Mouse (Mus musculus): ENCODE measurements at regions not wholly inside any gene's neighbourhood (a gene's known extent, or its start where the extent isn't known, plus 50 kb on each side); places are given as distances from the start of the nearest gene placed in this dataset.

GRCm38 (mm10) chr14:46224421-46224950 is 154.7 kb upstream of the Gm15217 start:
- H3K4me3 ChIP-seq (replicated peaks) = no peak overlapping the region
- no peaks in the 10 kb centered on the region for H3K36me3 ChIP-seq (replicated peaks)
- no peaks in the 10 kb centered on the region for H3K27me3 ChIP-seq
- H3K27ac ChIP-seq = no peak overlapping the region
- no peaks in the 10 kb centered on the region for H3K9me3 ChIP-seq
- ATAC-seq (ENCODE audit: low FRiP score) = no peak
- H3K4me1 ChIP-seq = peaks cover 5% of the 10 kb centered on the region; the same call in 1 of the 2 replicates
- H3K4me2 ChIP-seq = no peak overlapping the region
- 81% methylated on average over 4 of the region's 4 CpGs for WGBS
- no peak overlapping the region for H3K9ac ChIP-seq

- 32% methylated on average over 6 of the region's 6 CpGs for WGBS
Observed at GRCm38 (mm10) chr14:46225851-46226608, 153.2 kb upstream of the Gm15217 start.

GRCm38 (mm10) chr14:46234040-46234439 is 145.2 kb upstream of the Gm15217 start:
- Histone ChIP-seq H3K9me3 (no peaks in the 10 kb centered on the region), H3K4me3 (replicated peaks) (no peak overlapping the region), H3K4me2 (no peak overlapping the region), H3K27ac (no peak overlapping the region), H3K9ac (no peak overlapping the region), H3K36me3 (replicated peaks) (no peaks in the 10 kb centered on the region), H3K4me1 (no peaks in the 10 kb centered on the region), H3K27me3 (no peaks in the 10 kb centered on the region)
- no peak for ATAC-seq (ENCODE audit: low FRiP score)
- 78% methylated on average over 3 of the region's 3 CpGs for WGBS

More at GRCm38 (mm10) chr14:46225851-46226608, 153.2 kb upstream of the Gm15217 start:
- Histone ChIP-seq H3K4me3 (replicated peaks) (no peak overlapping the region), H3K27ac (peak overlapping the region; percentile 21; the same call in 1 of the 2 replicates), H3K4me1 (peaks cover 5% of the 10 kb centered on the region; the same call in 1 of the 2 replicates), H3K9me3 (no peaks in the 10 kb centered on the region), H3K4me2 (peak overlapping the region; percentile 10; the same call in 1 of the 2 replicates), H3K9ac (no peak overlapping the region), H3K36me3 (replicated peaks) (no peaks in the 10 kb centered on the region), H3K27me3 (no peaks in the 10 kb centered on the region)
- peak; percentile 88 for ATAC-seq (ENCODE audit: low FRiP score)

- Histone ChIP-seq H3K9ac (no peak overlapping the region), H3K4me2 (no peak overlapping the region), H3K9me3 (no peaks in the 10 kb centered on the region), H3K27me3 (no peaks in the 10 kb centered on the region), H3K36me3 (replicated peaks) (no peaks in the 10 kb centered on the region), H3K4me1 (no peaks in the 10 kb centered on the region), H3K4me3 (replicated peaks) (no peak overlapping the region), H3K27ac (no peak overlapping the region)
- WGBS = 90% methylated on average over 8 of the region's 8 CpGs
- no peak for ATAC-seq (ENCODE audit: low FRiP score)
Observed at GRCm38 (mm10) chr14:46234835-46235234, 144.4 kb upstream of the Gm15217 start.

GRCm38 (mm10) chr14:46240046-46240800 is 139.0 kb upstream of the Gm15217 start:
- H3K36me3 ChIP-seq (replicated peaks) = no peaks in the 10 kb centered on the region
- no peak overlapping the region for H3K9ac ChIP-seq
- H3K4me1 ChIP-seq = no peaks in the 10 kb centered on the region
- H3K4me3 ChIP-seq (replicated peaks) = no peak overlapping the region
- H3K27ac ChIP-seq = no peak overlapping the region
- no peaks in the 10 kb centered on the region for H3K9me3 ChIP-seq
- 89% methylated on average over 15 of the region's 15 CpGs for WGBS
- ATAC-seq (ENCODE audit: low FRiP score) = no peak
- no peak overlapping the region for H3K4me2 ChIP-seq
- H3K27me3 ChIP-seq = no peaks in the 10 kb centered on the region

- WGBS = 88% methylated on average over 2 of the region's 2 CpGs
- H3K4me2 ChIP-seq = no peak overlapping the region
- no peak for ATAC-seq (ENCODE audit: low FRiP score)
Observed at GRCm38 (mm10) chr14:46240896-46241295, 138.3 kb upstream of the Gm15217 start.

GRCm38 (mm10) chr14:46247491-46248484 is 131.4 kb upstream of the Gm15217 start:
- H3K4me2 ChIP-seq = no peak overlapping the region
- no peak overlapping the region for H3K4me3 ChIP-seq (replicated peaks)
- H3K36me3 ChIP-seq (replicated peaks) = no peaks in the 10 kb centered on the region
- ATAC-seq (ENCODE audit: low FRiP score) = no peak
- H3K27me3 ChIP-seq = no peaks in the 10 kb centered on the region
- 67% methylated on average over 16 of the region's 16 CpGs for WGBS
- H3K27ac ChIP-seq = no peak overlapping the region
- no peaks in the 10 kb centered on the region for H3K9me3 ChIP-seq
- H3K4me1 ChIP-seq = no peaks in the 10 kb centered on the region
- H3K9ac ChIP-seq = no peak overlapping the region

More at GRCm38 (mm10) chr14:46240896-46241295, 138.3 kb upstream of the Gm15217 start:
- Histone ChIP-seq H3K9ac (no peak overlapping the region), H3K4me1 (no peaks in the 10 kb centered on the region), H3K4me3 (replicated peaks) (no peak overlapping the region), H3K27ac (no peak overlapping the region), H3K9me3 (no peaks in the 10 kb centered on the region), H3K27me3 (no peaks in the 10 kb centered on the region), H3K36me3 (replicated peaks) (no peaks in the 10 kb centered on the region)

GRCm38 (mm10) chr14:46249141-46249540 is 130.1 kb upstream of the Gm15217 start:
- ATAC-seq (ENCODE audit: low FRiP score) = no peak
- Histone ChIP-seq H3K9ac (no peak overlapping the region), H3K36me3 (replicated peaks) (no peaks in the 10 kb centered on the region), H3K4me3 (replicated peaks) (no peak overlapping the region), H3K27ac (no peak overlapping the region), H3K27me3 (no peaks in the 10 kb centered on the region), H3K4me2 (no peak overlapping the region), H3K9me3 (no peaks in the 10 kb centered on the region), H3K4me1 (no peaks in the 10 kb centered on the region)
- WGBS = 74% methylated on average over 3 of the region's 3 CpGs

GRCm38 (mm10) chr14:46255261-46255660 is 124.0 kb upstream of the Gm15217 start:
- 70% methylated on average over 3 of the region's 3 CpGs for WGBS
- no peak overlapping the region for H3K27ac ChIP-seq
- no peak for ATAC-seq (ENCODE audit: low FRiP score)
- H3K27me3 ChIP-seq = no peaks in the 10 kb centered on the region
- no peak overlapping the region for H3K9ac ChIP-seq
- H3K4me2 ChIP-seq = no peak overlapping the region
- no peaks in the 10 kb centered on the region for H3K9me3 ChIP-seq
- H3K36me3 ChIP-seq (replicated peaks) = no peaks in the 10 kb centered on the region
- no peaks in the 10 kb centered on the region; the same call in 1 of the 2 replicates for H3K4me1 ChIP-seq
- H3K4me3 ChIP-seq (replicated peaks) = no peak overlapping the region

- no peak for ATAC-seq (ENCODE audit: low FRiP score)
- H3K27me3 ChIP-seq = no peaks in the 10 kb centered on the region
- no peaks in the 10 kb centered on the region for H3K36me3 ChIP-seq (replicated peaks)
- WGBS = 5% methylated on average over 1 of the region's 1 CpGs
- H3K9ac ChIP-seq = no peak overlapping the region
- H3K27ac ChIP-seq = no peak overlapping the region
- H3K9me3 ChIP-seq = no peaks in the 10 kb centered on the region
- no peaks in the 10 kb centered on the region; the same call in 1 of the 2 replicates for H3K4me1 ChIP-seq
- H3K4me2 ChIP-seq = no peak overlapping the region
- H3K4me3 ChIP-seq (replicated peaks) = no peak overlapping the region
Observed at GRCm38 (mm10) chr14:46256336-46256735, 122.9 kb upstream of the Gm15217 start.

- Histone ChIP-seq H3K9me3 (no peaks in the 10 kb centered on the region), H3K36me3 (replicated peaks) (no peaks in the 10 kb centered on the region), H3K4me1 (no peaks in the 10 kb centered on the region; the same call in 1 of the 2 replicates), H3K4me3 (replicated peaks) (no peak overlapping the region), H3K27ac (no peak overlapping the region), H3K4me2 (no peak overlapping the region), H3K27me3 (no peaks in the 10 kb centered on the region), H3K9ac (no peak overlapping the region)
- 92% methylated on average over 4 of the region's 4 CpGs for WGBS
- no peak for ATAC-seq (ENCODE audit: low FRiP score)
Observed at GRCm38 (mm10) chr14:46257311-46257710, 121.9 kb upstream of the Gm15217 start.

Data from forebrain, embryonic 12.5 days (tissue).